Mouse (Mus musculus) stomach, embryonic 16.5 days (tissue): ENCODE measurements around the gene Avil. TPM values are rescaled to one million over a fixed set of nuclear protein-coding genes. Genes with fewer than 3 reads are reported as not detected.

Experiments
- ATAC-seq: fragments of 200-750 bp; cut with Nextera tagmentation; 2 replicates; pipeline ENCODE4 v1.8.0; 2017; ENCODE audit warnings: moderate number of reproducible peaks, moderate TSS enrichment; ENCODE audit not compliant: insufficient read depth, low FRiP score
- H3K27ac ChIP-seq: fragments of 300-500 bp; sonication (generic); 2 replicates; pipeline ENCODE4 v1.5.1; 2014; ENCODE audit warnings: low read length
- H3K27me3 ChIP-seq: fragments of 300-500 bp; sonication (generic); 2 replicates; pipeline ENCODE4 v1.6.1; 2014; ENCODE audit warnings: low read length, control low read depth, mixed read lengths; ENCODE audit not compliant: control insufficient read depth, insufficient read depth
- H3K36me3 ChIP-seq: fragments of 300-500 bp; sonication (generic); 2 replicates; pipeline ENCODE4 v1.6.1; 2014; ENCODE audit warnings: low read length; ENCODE audit not compliant: control insufficient read depth, insufficient read depth
- H3K4me1 ChIP-seq: fragments of 300-500 bp; sonication (generic); 2 replicates; pipeline ENCODE4 v1.6.1; 2014; ENCODE audit warnings: low read length, control low read depth, mixed read lengths; ENCODE audit not compliant: control insufficient read depth, insufficient read depth
- H3K4me2 ChIP-seq: fragments of 300-500 bp; sonication (generic); 2 replicates; pipeline ENCODE4 v1.6.1; 2014; ENCODE audit warnings: low read depth, low read length, mixed read lengths
- H3K4me3 ChIP-seq: fragments of 300-500 bp; sonication (generic); replicated peaks from 2 replicates; pipeline ENCODE4 v1.5.1; 2014; ENCODE audit warnings: mild to moderate bottlenecking, low read length
- H3K9ac ChIP-seq: fragments of 300-500 bp; sonication (generic); 2 replicates; pipeline ENCODE4 v1.6.1; 2014; ENCODE audit warnings: low read length
- H3K9me3 ChIP-seq: fragments of 300-500 bp; sonication (generic); replicated peaks from 2 replicates; pipeline ENCODE4 v1.6.1; 2016; ENCODE audit warnings: low read length, control low read depth; ENCODE audit not compliant: control insufficient read depth
- WGBS: fragments of 180-500 bp; shearing (Covaris S2); extraction: QIAGEN DNeasy Blood & Tissue Kit; methylation state at CpG from one replicate; pipeline ENCODE4 v1.1.7; 2014; 5-methylcytosine and 5-hydroxymethylcytosine counted together
- polyA plus RNA-seq: library from polyadenylated mRNA; unstranded; fragments of >200 nt; fragmentation: Nextera tagmentation; extraction: Ambion mirVana; gene quantifications from 2 replicates; pipeline ENCODE4 v1.2.1, GENCODE M21; 2015

The Avil gene
- polyA plus RNA-seq, 1 experiment from 2014 or later: 1.0 TPM

GRCm38 (mm10) chr10:127001297-127001696 lies 788 bp downstream of the Avil start:
- WGBS: 67% methylated on average over 9 of the region's 9 CpGs
- H3K27me3 ChIP-seq: no peaks in the 10 kb centered on the region

DNA sequence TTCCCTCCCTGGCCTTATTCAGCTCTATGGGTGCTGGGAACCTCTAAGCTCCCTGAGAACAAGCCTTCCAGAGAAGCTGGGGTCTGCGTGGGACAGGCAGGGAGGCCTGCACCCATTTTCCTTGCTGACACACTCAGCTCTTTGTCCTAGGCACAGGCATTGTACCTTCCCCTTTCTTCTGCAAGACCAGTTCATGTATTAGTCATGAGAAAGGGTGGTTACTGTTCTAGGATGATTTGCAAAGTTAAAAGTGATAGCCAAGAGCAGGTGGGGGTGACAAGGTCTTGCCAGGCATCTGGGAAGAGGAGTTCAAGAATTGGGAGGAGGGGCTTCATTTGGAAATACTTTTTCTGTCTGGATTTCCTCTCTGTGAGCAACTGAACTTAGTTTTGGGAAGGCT lies 1.5 kb downstream of the Avil start:
- WGBS: 71% methylated on average over 1 of the region's 1 CpGs
- Histone ChIP-seq H3K27me3 (no peaks in the 10 kb centered on the region), H3K9ac (no peak overlapping the region), H3K27ac (no peak overlapping the region), H3K36me3 (peaks cover 17% of the 10 kb centered on the region; the same call in 1 of the 2 replicates), H3K4me2 (no peak overlapping the region), H3K9me3 (no peaks in the 10 kb centered on the region), H3K4me3 (no peak overlapping the region), H3K4me1 (peaks cover 6% of the 10 kb centered on the region; the same call in 1 of the 2 replicates)
- no peak for ATAC-seq

More at GRCm38 (mm10) chr10:127001297-127001696, 788 bp downstream of the Avil start:
- peaks cover 17% of the 10 kb centered on the region; the same call in 1 of the 2 replicates for H3K36me3 ChIP-seq
- no peak overlapping the region for H3K4me2 ChIP-seq
- peaks cover 6% of the 10 kb centered on the region; the same call in 1 of the 2 replicates for H3K4me1 ChIP-seq
- no peak overlapping the region for H3K4me3 ChIP-seq
- H3K9ac ChIP-seq: no peak overlapping the region
- no peaks in the 10 kb centered on the region for H3K9me3 ChIP-seq
- 0 out of 2 replicates have a peak overlapping the region, but pooled peaks have one; percentile 47 for H3K27ac ChIP-seq
- peak; percentile 10 for ATAC-seq

DNA sequence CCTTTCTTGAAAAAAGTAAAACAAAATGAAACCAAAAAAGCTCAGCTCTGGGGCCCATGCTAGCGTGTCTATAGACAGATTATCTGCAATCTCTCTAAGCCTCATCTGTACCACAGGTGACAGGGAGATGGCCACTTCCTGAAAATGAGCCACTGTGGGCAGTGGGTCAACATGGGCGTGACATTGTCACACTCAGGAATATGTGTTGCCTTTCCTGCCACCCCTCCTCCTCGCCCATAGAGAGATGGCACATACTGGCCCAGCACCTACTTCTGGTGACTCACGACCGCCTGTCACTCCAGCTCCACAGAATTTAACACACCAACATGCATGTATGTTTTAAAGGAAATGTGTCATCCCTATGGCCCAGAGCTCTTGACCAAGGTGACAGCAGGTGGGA lies 2.3 kb downstream of the Avil start:
- WGBS: 81% methylated on average over 5 of the region's 5 CpGs
- no peaks in the 10 kb centered on the region for H3K9me3 ChIP-seq
- ATAC-seq: no peak

GRCm38 (mm10) chr10:127003334-127003733 lies 2.8 kb downstream of the Avil start:
- 82% methylated on average over 8 of the region's 8 CpGs for WGBS
- H3K9me3 ChIP-seq: no peaks in the 10 kb centered on the region
- H3K9ac ChIP-seq: no peak overlapping the region
- no peak overlapping the region for H3K4me3 ChIP-seq
- H3K4me2 ChIP-seq: no peak overlapping the region
- ATAC-seq: no peak
- H3K27ac ChIP-seq: no peak overlapping the region
- no peaks in the 10 kb centered on the region for H3K27me3 ChIP-seq
- peaks cover 5% of the 10 kb centered on the region; the same call in 1 of the 2 replicates for H3K36me3 ChIP-seq
- no peaks in the 10 kb centered on the region for H3K4me1 ChIP-seq

More for the DNA sequence above, 2.3 kb downstream of the Avil start:
- Histone ChIP-seq H3K4me2 (no peak overlapping the region), H3K4me3 (no peak overlapping the region), H3K36me3 (peaks cover 11% of the 10 kb centered on the region; the same call in 1 of the 2 replicates), H3K4me1 (no peaks in the 10 kb centered on the region), H3K27ac (no peak overlapping the region), H3K9ac (no peak overlapping the region), H3K27me3 (no peaks in the 10 kb centered on the region)

DNA sequence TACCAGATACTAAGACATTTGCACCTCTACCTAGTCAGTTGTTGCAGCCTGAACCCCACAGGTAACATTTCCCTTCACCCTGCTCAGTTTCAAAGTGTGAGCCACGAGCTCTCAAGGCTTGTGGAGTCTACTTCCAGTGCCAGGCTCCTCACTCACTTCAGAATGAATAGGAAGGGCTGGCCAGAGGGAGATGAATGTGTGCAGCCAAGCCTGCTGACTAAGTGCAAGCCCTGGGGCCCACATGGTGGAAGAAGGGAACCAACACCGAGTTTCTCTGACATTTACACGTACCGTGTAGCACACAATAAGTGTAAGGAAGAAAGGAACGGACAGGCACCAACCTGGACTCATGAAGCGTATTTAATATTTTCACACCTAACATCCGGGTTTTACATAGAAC lies 3.3 kb downstream of the Avil start:
- no peak overlapping the region for H3K4me2 ChIP-seq
- H3K27ac ChIP-seq: no peak overlapping the region
- peaks cover under 1% of the 10 kb centered on the region; the same call in 1 of the 2 replicates for H3K36me3 ChIP-seq
- no peak overlapping the region for H3K4me3 ChIP-seq
- 78% methylated on average over 7 of the region's 7 CpGs for whole genome bisulfite sequencing
- ATAC-seq: no peak
- H3K4me1 ChIP-seq: no peaks in the 10 kb centered on the region
- H3K27me3 ChIP-seq: no peaks in the 10 kb centered on the region
- no peak overlapping the region for H3K9ac ChIP-seq
- no peaks in the 10 kb centered on the region for H3K9me3 ChIP-seq

DNA sequence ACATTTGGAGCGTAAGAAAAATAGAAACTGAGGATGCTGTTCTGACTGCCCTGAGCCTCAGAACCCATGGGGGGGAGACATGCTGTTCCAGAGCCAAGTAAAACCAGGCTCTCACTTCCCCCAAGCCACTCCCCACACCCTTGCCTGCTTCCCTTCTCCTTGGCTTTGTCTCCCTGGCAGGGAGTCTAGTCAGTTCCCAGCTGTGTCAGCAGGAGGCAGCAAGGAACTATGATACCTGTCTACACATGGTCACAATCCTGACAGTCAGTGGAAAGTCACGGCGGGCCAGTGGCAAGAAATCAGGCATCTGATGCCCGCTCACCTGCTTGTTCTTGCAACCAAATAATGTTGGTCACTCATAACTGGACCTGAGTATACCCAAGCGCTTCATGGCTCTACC lies 16.0 kb downstream of the Avil start:
- Histone ChIP-seq H3K9me3 (no peaks in the 10 kb centered on the region), H3K27ac (no peak overlapping the region), H3K36me3 (no peaks in the 10 kb centered on the region), H3K27me3 (no peaks in the 10 kb centered on the region), H3K9ac (no peak overlapping the region), H3K4me3 (no peak overlapping the region), H3K4me1 (no peaks in the 10 kb centered on the region), H3K4me2 (no peak overlapping the region)
- 51% methylated on average over 5 of the region's 5 CpGs for WGBS
- no peak for ATAC-seq

- Histone ChIP-seq H3K4me1 (no peaks in the 10 kb centered on the region), H3K4me3 (no peak overlapping the region), H3K27ac (no peak overlapping the region), H3K36me3 (no peaks in the 10 kb centered on the region), H3K9me3 (no peaks in the 10 kb centered on the region), H3K9ac (no peak overlapping the region), H3K27me3 (no peaks in the 10 kb centered on the region), H3K4me2 (no peak overlapping the region)
- 12% methylated on average over 2 of the region's 2 CpGs for whole genome bisulfite sequencing
- ATAC-seq: no peak
Measured at GRCm38 (mm10) chr10:127017071-127017470, 16.6 kb downstream of the Avil start.

DNA sequence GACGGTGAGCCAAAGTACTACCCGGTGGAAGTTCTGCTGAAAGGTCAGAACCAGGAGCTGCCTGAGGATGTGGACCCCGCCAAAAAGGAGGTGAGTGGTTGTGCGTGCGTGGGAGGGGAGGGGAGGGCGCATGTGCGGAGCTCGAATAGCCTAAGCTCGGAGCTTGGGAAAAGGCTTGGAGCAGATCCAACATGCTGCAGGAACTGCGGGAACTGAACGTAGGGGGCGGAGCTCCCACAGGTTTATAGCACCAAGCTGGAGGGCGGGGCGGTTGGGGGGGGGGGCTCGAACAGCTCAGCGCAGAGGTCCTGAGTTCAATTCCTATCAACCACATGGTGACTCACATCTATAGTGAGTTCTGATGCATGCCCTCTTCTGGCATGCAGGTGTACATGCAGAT lies 17.9 kb downstream of the Avil start:
- no peaks in the 10 kb centered on the region for H3K9me3 ChIP-seq
- no peak overlapping the region for H3K4me3 ChIP-seq
- H3K27me3 ChIP-seq: no peaks in the 10 kb centered on the region
- 76% methylated on average over 16 of the region's 16 CpGs for WGBS
- H3K4me2 ChIP-seq: no peak overlapping the region
- H3K36me3 ChIP-seq: no peaks in the 10 kb centered on the region
- no peaks in the 10 kb centered on the region for H3K4me1 ChIP-seq
- ATAC-seq: no peak
- H3K27ac ChIP-seq: no peak overlapping the region
- no peak overlapping the region for H3K9ac ChIP-seq

DNA sequence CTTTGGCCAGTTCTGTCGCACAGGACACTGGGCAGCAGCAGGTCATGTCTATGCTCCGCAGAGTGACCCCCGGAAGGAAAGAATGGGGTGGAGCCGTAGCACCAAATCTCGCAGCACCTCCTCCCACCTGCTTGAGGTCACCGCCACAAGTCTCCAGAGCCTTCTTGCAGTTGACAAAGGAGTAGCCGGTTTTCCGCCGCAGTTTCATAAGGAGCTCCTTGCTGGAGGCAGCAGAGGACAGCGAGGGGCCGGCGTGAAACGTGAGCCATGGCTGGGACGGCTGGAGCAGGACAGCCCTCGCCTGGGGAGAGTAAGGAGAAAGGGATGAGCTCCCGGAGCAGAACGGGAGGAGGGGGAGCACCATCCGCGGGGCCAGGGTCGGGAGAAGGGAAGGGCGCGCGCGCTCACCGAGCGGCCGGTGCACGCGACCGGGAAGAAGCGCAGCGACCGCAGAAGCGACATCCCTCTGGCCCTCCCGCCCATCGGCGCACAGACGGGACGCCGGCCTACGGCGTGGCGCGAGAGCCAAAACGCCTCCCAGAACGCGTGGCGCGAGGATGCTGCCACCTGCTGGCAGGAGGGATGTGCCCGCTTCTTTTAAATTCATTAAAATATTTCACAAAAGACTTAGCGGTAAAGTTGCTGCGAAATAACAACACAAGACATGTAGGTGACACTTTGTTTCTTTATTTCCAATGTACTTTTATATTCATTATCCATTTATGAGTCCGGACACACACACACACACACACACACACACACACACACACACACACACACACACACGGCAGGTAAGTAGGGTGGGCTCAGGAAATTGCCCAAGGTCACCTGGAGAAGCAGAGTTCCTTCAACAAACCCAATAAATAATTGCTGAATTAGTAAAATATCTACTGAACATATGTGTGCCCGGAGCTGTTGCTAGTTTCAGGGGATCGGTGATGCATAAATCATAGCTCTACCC lies 30.1 kb downstream of the Avil start, which contains the start of gene Tsfm:
Gene Tsfm, minus strand, starts transcription at position 505 of the 961 bp plus-strand sequence.
- H3K4me2 ChIP-seq: peak within 1 kb of the TSS; percentile 81
- H3K4me1 ChIP-seq: no peaks in the 10 kb centered on the region
- no peaks in the 10 kb centered on the region for H3K9me3 ChIP-seq
- no peaks in the 10 kb centered on the region for H3K27me3 ChIP-seq
- peak within 1 kb of the TSS; percentile 73 for H3K27ac ChIP-seq
- 5% methylated on average over 56 of the region's 56 CpGs for WGBS
- ATAC-seq: peak; percentile 90
- H3K36me3 ChIP-seq: peaks cover 13% of the 10 kb centered on the region; the same call in 1 of the 2 replicates
- H3K4me3 ChIP-seq: peak within 1 kb of the TSS; percentile 87
- peak within 1 kb of the TSS; percentile 89 for H3K9ac ChIP-seq
